Mouse (Mus musculus) frontal cortex, postnatal 14 days (tissue): ENCODE results near the gene Vmn1r126.
"Not testable (repeated sequence)": the region's sequence is repeated elsewhere in the genome, so short reads cannot be mapped to it uniquely, and the experiment has no call there.

Experiments
- DNase-seq, 2 experiments: peaks; one replicate each; pipeline ENCODE4 v3.0.0; 2022; ENCODE audit warnings: low spot score in 2 of 2

Gene Vmn1r126

GRCm38 (mm10) chr7:21301367-21301766 is at the start of gene Vmn1r126:
TSS of gene Vmn1r126 (minus strand) at chr7:21301467.
- not testable (repeated sequence) for DNase-seq

DNA sequence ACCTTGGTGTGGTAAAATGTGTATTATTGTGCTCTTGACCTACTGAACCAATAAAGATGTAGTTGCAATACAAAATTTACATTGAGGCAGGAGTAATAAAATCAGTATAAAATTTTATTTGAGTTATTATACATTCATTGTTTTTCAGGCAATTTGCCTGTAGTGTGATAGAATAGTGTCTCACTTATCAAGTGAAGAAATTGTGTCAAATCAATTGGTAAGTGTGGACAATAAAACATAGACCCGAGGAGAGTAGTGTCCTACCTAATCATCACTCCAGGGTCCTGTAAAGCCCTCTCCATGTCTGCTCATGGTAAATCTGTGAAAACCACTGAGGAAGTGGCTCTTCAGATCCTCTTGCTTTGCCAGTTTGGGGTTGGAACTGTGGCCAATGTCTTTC is 47.8 kb upstream of the Vmn1r126 start, which contains the start of gene Vmn1r128:
Gene Vmn1r128 (plus strand): TSS at position 301 of the 400 bp plus-strand sequence.
- not testable (repeated sequence) for DNase-seq

- not testable (repeated sequence) for DNase-seq
Measured at GRCm38 (mm10) chr7:21319761-21320160, 18.5 kb upstream of the Vmn1r126 start, which contains the start of gene Vmn1r127. TSS of gene Vmn1r127 (minus strand) at chr7:21319861.

DNA sequence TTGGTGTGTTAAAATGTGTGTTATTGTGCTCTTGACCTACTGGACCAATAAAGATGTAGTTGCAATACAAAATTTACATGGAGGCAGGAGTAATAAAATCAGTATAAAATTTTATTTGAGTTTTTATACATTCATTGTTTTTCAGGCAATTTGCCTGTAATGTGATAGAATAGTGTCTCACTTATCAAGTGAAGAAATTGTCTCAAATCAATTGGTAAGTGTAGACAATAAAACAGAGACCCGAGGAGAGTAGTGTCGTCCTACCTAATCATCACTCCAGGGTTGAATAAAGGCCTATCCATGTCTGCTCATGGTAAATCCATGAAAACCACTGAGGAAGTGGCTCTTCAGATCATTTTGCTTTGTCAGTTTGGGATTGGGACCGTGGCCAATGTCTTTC is 29.4 kb downstream of the Vmn1r126 start, which contains the start of gene Vmn1r125:
Gene Vmn1r125 (plus strand): TSS at position 301 of the 400 bp plus-strand sequence.
- not testable (repeated sequence) for DNase-seq

GRCm38 (mm10) chr7:21260517-21260916 is 40.8 kb downstream of the Vmn1r126 start, which contains the start of gene Vmn1r124:
TSS of gene Vmn1r124 (minus strand) at chr7:21260617.
- not testable (repeated sequence) for DNase-seq
